Comparison of ENCODE assay signal across 27 mouse cellular contexts in genomic region chr11:113190006-113190405, GRCm38 (mm10).
DNase-seq lines count a peak whose midpoint lies in the region; ATAC-seq and TF ChIP-seq lines count a peak whose summit lies in the region.
"Had no signal": no experiment of that assay in that cellular context is flagged by ENCODE, and none has a peak within 500 bp of the region (broad histone marks: within the 10 kb centered on the region; RNA-seq: fewer than 3 reads in every experiment).

No protein-coding gene starts in this region.

- no peak overlapping the region for H3K4me3 ChIP-seq in hindbrain, embryonic 12.5 days
- H3K4me3 ChIP-seq in hindbrain, embryonic 11.5 days (ENCODE audit: low read depth, low read length): no peak overlapping the region
- H3K4me3 ChIP-seq in forebrain, embryonic 11.5 days (ENCODE audit: low read depth, low read length): no peak overlapping the region
- H3K4me3 ChIP-seq in heart, adult 2 months: no peak overlapping the region
- H3K4me3 ChIP-seq: embryonic facial prominence, embryonic 15.5 days; heart, embryonic 12.5 days; hindbrain, embryonic 15.5 days; myocyte; stomach, embryonic 15.5 days had no signal

- 84% methylated on average over 6 of the region's 6 CpGs for WGBS in hindbrain, embryonic 12.5 days
- 91% methylated on average over 6 of the region's 6 CpGs for WGBS in hindbrain, embryonic 11.5 days
- 89% methylated on average over 6 of the region's 6 CpGs for WGBS in forebrain, embryonic 11.5 days
- WGBS in heart, adult 2 months: 87% methylated on average over 6 of the region's 6 CpGs

- TF ChIP-seq CTCF in heart, adult 2 months (IDR thresholded peaks at IDR 0.05): no peak

- H3K79me2 ChIP-seq in heart, adult 2 months (replicated peaks; ENCODE audit: control insufficient read depth, insufficient read depth, low read length): no peaks in the 10 kb centered on the region

- H3K27ac ChIP-seq in hindbrain, embryonic 12.5 days: 0 out of 2 replicates have a peak overlapping the region, but pooled peaks have one; percentile 89
- H3K27ac ChIP-seq in hindbrain, embryonic 11.5 days (ENCODE audit: low read depth, low read length): no peak overlapping the region
- peak overlapping the region; percentile 85; the same call in 1 of the 2 replicates for H3K27ac ChIP-seq in forebrain, embryonic 11.5 days (ENCODE audit: low read depth, low read length)
- H3K27ac ChIP-seq in heart, adult 2 months: no peak overlapping the region
- H3K27ac ChIP-seq: embryonic facial prominence, embryonic 15.5 days; hindbrain, embryonic 15.5 days; stomach, embryonic 15.5 days had no signal

- no peak overlapping the region for H3K9ac ChIP-seq in hindbrain, embryonic 12.5 days
- no peak overlapping the region for H3K9ac ChIP-seq in hindbrain, embryonic 11.5 days (ENCODE audit: low read depth, low read length)
- H3K9ac ChIP-seq in forebrain, embryonic 11.5 days (ENCODE audit: low read length): no peak overlapping the region
- H3K9ac ChIP-seq in heart, adult 2 months (ENCODE audit: low read depth, low read length): no peak overlapping the region
- H3K9ac ChIP-seq: embryonic facial prominence, embryonic 15.5 days; heart, embryonic 12.5 days; hindbrain, embryonic 15.5 days; liver, postnatal 0 days; stomach, embryonic 15.5 days had no signal

- TF ChIP-seq EP300 in heart, adult 2 months (IDR thresholded peaks at IDR 0.05; ENCODE audit: insufficient read depth, low read depth, low read length): no peak

- DNase-seq in hindbrain, embryonic 11.5 days (ENCODE audit: low spot score): no peak
- DNase-seq in CD4-positive, CD25-positive, alpha-beta regulatory T cell, adult 2 months (ENCODE audit: low read depth, low spot score): peak; percentile 54
- DNase-seq in forebrain, embryonic 11.5 days (ENCODE audit: low spot score): no peak
- peak; percentile 71 for DNase-seq in induced T-regulatory cell, adult 2 months (ENCODE audit: low read depth)
- no peak for DNase-seq in heart, adult 2 months
- DNase-seq in adipocyte (ENCODE audit: low spot score): no peak
- no peak for DNase-seq in retina, postnatal 1 day
- DNase-seq: adrenal gland, postnatal 14 days; cerebellum, adult 8-10 months; cerebellum, postnatal 36 days; embryo, embryonic 11 days; gastrocnemius, postnatal 10 days; heart, adult 11 months; heart, postnatal 10 days; kidney, adult 11 months; liver, postnatal 0 days; lung, postnatal 36 days; thymus, adult 18-20 months; thymus, postnatal 36 days had no signal

- no peak for ATAC-seq in hindbrain, embryonic 12.5 days (ENCODE audit: low FRiP score)
- no peak for ATAC-seq in hindbrain, embryonic 11.5 days (ENCODE audit: low FRiP score)
- no peak for ATAC-seq in forebrain, embryonic 11.5 days (replicated peaks; ENCODE audit: low FRiP score)
- ATAC-seq: liver, postnatal 0 days; midbrain, embryonic 16.5 days had no signal

- no peaks in the 10 kb centered on the region for H3K36me3 ChIP-seq in hindbrain, embryonic 12.5 days
- no peaks in the 10 kb centered on the region for H3K36me3 ChIP-seq in hindbrain, embryonic 11.5 days (ENCODE audit: control insufficient read depth, insufficient read depth, low read length)
- no peaks in the 10 kb centered on the region for H3K36me3 ChIP-seq in forebrain, embryonic 11.5 days (ENCODE audit: control insufficient read depth, insufficient read depth, low read length)
- H3K36me3 ChIP-seq in heart, adult 2 months (ENCODE audit: control insufficient read depth, insufficient read depth, low read length): no peaks in the 10 kb centered on the region
- H3K36me3 ChIP-seq: embryonic facial prominence, embryonic 15.5 days; heart, embryonic 12.5 days; hindbrain, embryonic 15.5 days; stomach, embryonic 15.5 days had no signal

- intact Hi-C loops in heart, adult 2 months (cut with DNase I): no loop called here

- H3K4me1 ChIP-seq in hindbrain, embryonic 12.5 days: peaks cover 73% of the 10 kb centered on the region
- H3K4me1 ChIP-seq in hindbrain, embryonic 11.5 days (replicated peaks; ENCODE audit: control insufficient read depth, insufficient read depth, low read length): peaks cover 3% of the 10 kb centered on the region; the same call in 1 of the 2 replicates
- peaks cover 25% of the 10 kb centered on the region for H3K4me1 ChIP-seq in forebrain, embryonic 11.5 days (replicated peaks; ENCODE audit: control insufficient read depth, insufficient read depth, low read length)
- no peaks in the 10 kb centered on the region for H3K4me1 ChIP-seq in heart, adult 2 months (ENCODE audit: control insufficient read depth, insufficient read depth, low read length)

- no peak overlapping the region for H3K4me2 ChIP-seq in hindbrain, embryonic 12.5 days (replicated peaks)
- no peak overlapping the region for H3K4me2 ChIP-seq in hindbrain, embryonic 11.5 days (replicated peaks; ENCODE audit: low read depth, low read length)
- H3K4me2 ChIP-seq in forebrain, embryonic 11.5 days (ENCODE audit: low read depth, low read length, severe bottlenecking): no peak overlapping the region
- H3K4me2 ChIP-seq: embryonic facial prominence, embryonic 15.5 days; heart, embryonic 12.5 days; hindbrain, embryonic 15.5 days; liver, embryonic 11.5 days; stomach, embryonic 15.5 days had no signal

- H3K9me3 ChIP-seq in hindbrain, embryonic 12.5 days (replicated peaks): no peaks in the 10 kb centered on the region
- no peaks in the 10 kb centered on the region for H3K9me3 ChIP-seq in hindbrain, embryonic 11.5 days (ENCODE audit: control insufficient read depth, low read length)
- no peaks in the 10 kb centered on the region for H3K9me3 ChIP-seq in forebrain, embryonic 11.5 days (ENCODE audit: control insufficient read depth, low read length)
- H3K9me3 ChIP-seq: embryonic facial prominence, embryonic 15.5 days; heart, embryonic 12.5 days; hindbrain, embryonic 15.5 days; stomach, embryonic 15.5 days had no signal

- H3K27me3 ChIP-seq in hindbrain, embryonic 12.5 days: peaks cover 6% of the 10 kb centered on the region; the same call in 1 of the 2 replicates
- H3K27me3 ChIP-seq in hindbrain, embryonic 11.5 days (ENCODE audit: control insufficient read depth, insufficient read depth, low read length): peaks cover 2% of the 10 kb centered on the region; the same call in 1 of the 2 replicates
- H3K27me3 ChIP-seq in forebrain, embryonic 11.5 days (ENCODE audit: control insufficient read depth, insufficient read depth, low read length): no peaks in the 10 kb centered on the region
- no peaks in the 10 kb centered on the region for H3K27me3 ChIP-seq in heart, adult 2 months (ENCODE audit: control insufficient read depth, insufficient read depth, low read length)
- H3K27me3 ChIP-seq: embryonic facial prominence, embryonic 15.5 days; heart, embryonic 12.5 days; hindbrain, embryonic 15.5 days; stomach, embryonic 15.5 days had no signal

- no peak for TF ChIP-seq POLR2A in heart, adult 2 months (IDR thresholded peaks at IDR 0.05; ENCODE audit: insufficient read depth, low read depth, low read length)

Comparison
In these comparisons a context has a peak if more than half of its experiments do, and no peak if none do; other contexts are left out.
1. H3K27ac ChIP-seq: peak in hindbrain, embryonic 12.5 days (single experiment) and forebrain, embryonic 11.5 days (single experiment); none in hindbrain, embryonic 11.5 days (single experiment) and heart, adult 2 months (single experiment).
2. DNase-seq: peak in CD4-positive, CD25-positive, alpha-beta regulatory T cell, adult 2 months (single experiment) and induced T-regulatory cell, adult 2 months (single experiment); none in hindbrain, embryonic 11.5 days (single experiment), forebrain, embryonic 11.5 days (single experiment), heart, adult 2 months (0 of 2), adipocyte (single experiment) and retina, postnatal 1 day (single experiment).